Mouse (Mus musculus): ENCODE measurements around the gene Pkd1. TPM values are rescaled to one million over a fixed set of nuclear protein-coding genes. Genes with fewer than 3 reads are reported as not detected.

The Pkd1 gene
- total and polyA plus RNA-seq, 3 experiments, result 2.8 to 13.4 (median 8.3) TPM

GRCm38 (mm10) chr17:24567034-24567779 is 17.6 kb downstream of the Pkd1 start:
- Histone ChIP-seq H3K27me3 (replicated peaks) (no peaks in the 10 kb centered on the region), H3K4me1 (ENCODE audit: control insufficient read depth in 1 of 2, insufficient read depth in 2 of 2) (peaks cover 0 to 8% of the 10 kb centered on the region in 2 experiments; a peak in 2 of 4 replicates), H3K9me3 (replicated peaks; ENCODE audit: low read length) (no peaks in the 10 kb centered on the region), H3K4me3 (replicated peaks in 1 of 3; ENCODE audit: low read depth in 2 of 3, low read length in 2 of 3, poor library complexity in 1 of 3) (no peak overlapping the region), H3K36me3 (replicated peaks in 1 of 2; ENCODE audit: control insufficient read depth in 1 of 2, insufficient read depth in 1 of 2, low read length in 1 of 2) (peaks cover 26 to 80% of the 10 kb centered on the region in 2 experiments), H3K79me2 (replicated peaks; ENCODE audit: control insufficient read depth, extremely low read depth, insufficient read depth, poor library complexity, severe bottlenecking) (no peaks in the 10 kb centered on the region; the same call in 1 of the 2 replicates), H3K9ac (ENCODE audit: insufficient read depth, low read depth) (no peak overlapping the region), H3K27ac (ENCODE audit: insufficient read depth, low read depth) (no peak overlapping the region), H3K4me2 (ENCODE audit: insufficient read depth, low read depth, poor library complexity, severe bottlenecking) (no peak overlapping the region)
- in situ Hi-C loops (cut with MboI; ENCODE audit: low pct_ligation_motif_present, low pct_unique_long_range_greater_than_20kb, low sequenced_read_pairs), result no loop called here
- dilution Hi-C loops (cut with MboI; ENCODE audit: extremely low pct_ligation_motif_present, extremely low pct_unique_long_range_greater_than_20kb, low sequenced_read_pairs), result no loop called here
- DNase-seq (ENCODE audit: extremely low read depth), result no peak
- no peak for TF ChIP-seq ZKSCAN1 (IDR thresholded peaks at IDR 0.05; ENCODE audit: borderline replicate concordance, low read depth, low read length)
- TF ChIP-seq BHLHE40 (IDR thresholded peaks at IDR 0.05; ENCODE audit: low read depth, low read length), result no peak
- no peak for TF ChIP-seq ZNF384 (IDR thresholded peaks at IDR 0.05; ENCODE audit: low read depth, low read length)
- TF ChIP-seq MAX (IDR thresholded peaks at IDR 0.05; ENCODE audit: low read length), result no peak
- TF ChIP-seq POLR2AphosphoS2 (IDR thresholded peaks at IDR 0.05; ENCODE audit: low read depth, low read length), result no peak
- no peak for TF ChIP-seq CTCF (conservative IDR thresholded peaks at IDR 0.05 in 1 of 2, IDR thresholded peaks at IDR 0.05 in 1 of 2; ENCODE audit: low read depth in 2 of 2, low read length in 2 of 2)
- TF ChIP-seq POLR2A (IDR thresholded peaks at IDR 0.05; ENCODE audit: low read depth, low read length), result no peak
- no peak for TF ChIP-seq MXI1 (IDR thresholded peaks at IDR 0.05; ENCODE audit: low read depth, low read length)
- no peak for TF ChIP-seq NELFE (IDR thresholded peaks at IDR 0.05; ENCODE audit: low read depth, low read length)
- no peak for TF ChIP-seq USF2 (conservative IDR thresholded peaks at IDR 0.05; ENCODE audit: low read depth, low read length)
- no peak for TF ChIP-seq MAZ (IDR thresholded peaks at IDR 0.05; ENCODE audit: low read depth, low read length)
- TF ChIP-seq EP300 (IDR thresholded peaks at IDR 0.05; ENCODE audit: low read length), result no peak
- TF ChIP-seq TBP (conservative IDR thresholded peaks at IDR 0.05; ENCODE audit: low read depth, low read length), result no peak
- TF ChIP-seq MAFK (IDR thresholded peaks at IDR 0.05; ENCODE audit: insufficient replicate concordance, low read length), result no peak

- Histone ChIP-seq H3K9me3 (replicated peaks; ENCODE audit: low read length) (no peaks in the 10 kb centered on the region), H3K36me3 (replicated peaks in 1 of 2; ENCODE audit: control insufficient read depth in 1 of 2, insufficient read depth in 1 of 2, low read length in 1 of 2) (peaks cover 44 to 97% of the 10 kb centered on the region in 2 experiments), H3K4me1 (ENCODE audit: control insufficient read depth in 1 of 2, insufficient read depth in 2 of 2) (no peaks in the 10 kb centered on the region), H3K9ac (ENCODE audit: insufficient read depth, low read depth) (no peak overlapping the region), H3K4me3 (replicated peaks in 1 of 3; ENCODE audit: low read depth in 2 of 3, low read length in 2 of 3, poor library complexity in 1 of 3) (no peak overlapping the region), H3K27me3 (replicated peaks) (no peaks in the 10 kb centered on the region), H3K27ac (ENCODE audit: insufficient read depth, low read depth) (no peak overlapping the region), H3K4me2 (ENCODE audit: insufficient read depth, low read depth, poor library complexity, severe bottlenecking) (no peak overlapping the region), H3K79me2 (replicated peaks; ENCODE audit: control insufficient read depth, extremely low read depth, insufficient read depth, poor library complexity, severe bottlenecking) (no peaks in the 10 kb centered on the region)
- TF ChIP-seq GABPA (IDR thresholded peaks at IDR 0.05; ENCODE audit: insufficient replicate concordance, low read depth, low read length) (no peak), RCOR1 (conservative IDR thresholded peaks at IDR 0.05; ENCODE audit: low read depth, low read length) (no peak), CTCF (conservative IDR thresholded peaks at IDR 0.05 in 1 of 2, IDR thresholded peaks at IDR 0.05 in 1 of 2; ENCODE audit: low read depth in 2 of 2, low read length in 2 of 2) (no peak), TBP (conservative IDR thresholded peaks at IDR 0.05; ENCODE audit: low read depth, low read length) (no peak), JUND (conservative IDR thresholded peaks at IDR 0.05; ENCODE audit: low read depth, low read length) (no peak), MAFK (IDR thresholded peaks at IDR 0.05; ENCODE audit: insufficient replicate concordance, low read length) (no peak), ZKSCAN1 (IDR thresholded peaks at IDR 0.05; ENCODE audit: borderline replicate concordance, low read depth, low read length) (no peak), E2F4 (IDR thresholded peaks at IDR 0.05; ENCODE audit: insufficient replicate concordance, low read depth, low read length) (no peak), ZC3H11A (IDR thresholded peaks at IDR 0.05; ENCODE audit: low read depth, low read length) (no peak), KAT2A (IDR thresholded peaks at IDR 0.05; ENCODE audit: insufficient replicate concordance, low read length) (no peak), MXI1 (IDR thresholded peaks at IDR 0.05; ENCODE audit: low read depth, low read length) (no peak), MEF2A (IDR thresholded peaks at IDR 0.05; ENCODE audit: borderline replicate concordance, low read depth, low read length) (no peak)
- dilution Hi-C loops (cut with MboI; ENCODE audit: extremely low pct_ligation_motif_present, extremely low pct_unique_long_range_greater_than_20kb, low sequenced_read_pairs), result no loop called here
- no peak for DNase-seq (ENCODE audit: extremely low read depth)
- in situ Hi-C loops (cut with MboI; ENCODE audit: low pct_ligation_motif_present, low pct_unique_long_range_greater_than_20kb, low sequenced_read_pairs), result no loop called here
Measured at GRCm38 (mm10) chr17:24569837-24570236, 20.2 kb downstream of the Pkd1 start.
